Mouse (Mus musculus): Measurements from ENCODE around the gene Zfp57.
"Not testable (repeated sequence)": the region's sequence is repeated elsewhere in the genome, so short reads cannot be mapped to it uniquely, and the experiment has no call there.

Zfp57 gene

GRCm38 (mm10) chr17:36995448-36995847, 5.5 kb upstream of the Zfp57 start:
- no peak for DNase-seq (ENCODE audit: low spot score in 2 of 2)

- DNase-seq (ENCODE audit: low spot score in 2 of 2), result peak; percentile 19 to 76
Observed at GRCm38 (mm10) chr17:36997033-36997735, 3.8 kb upstream of the Zfp57 start.

GRCm38 (mm10) chr17:36998477-36998876, 2.5 kb upstream of the Zfp57 start:
- DNase-seq (ENCODE audit: low spot score in 2 of 2), result no peak

- no peak for DNase-seq (ENCODE audit: low spot score in 2 of 2)
Observed at GRCm38 (mm10) chr17:37002364-37003330, 1.7 kb downstream of the Zfp57 start.

GRCm38 (mm10) chr17:37003366-37003765, 2.4 kb downstream of the Zfp57 start:
- DNase-seq (ENCODE audit: low spot score in 2 of 2), result no peak

- DNase-seq (ENCODE audit: low spot score in 2 of 2), result no peak
Observed at GRCm38 (mm10) chr17:37008161-37008560, 7.2 kb downstream of the Zfp57 start.

GRCm38 (mm10) chr17:37009460-37010042, 8.6 kb downstream of the Zfp57 start:
- no peak for DNase-seq (ENCODE audit: low spot score in 2 of 2)

- no peak for DNase-seq (ENCODE audit: low spot score in 2 of 2)
Observed at GRCm38 (mm10) chr17:37011719-37012118, 10.8 kb downstream of the Zfp57 start.

- no peak for DNase-seq (ENCODE audit: low spot score in 2 of 2)
Observed at GRCm38 (mm10) chr17:37012141-37012540, 11.2 kb downstream of the Zfp57 start.

- DNase-seq (ENCODE audit: low spot score in 2 of 2), result no peak
Observed at GRCm38 (mm10) chr17:37016333-37016732, 15.4 kb downstream of the Zfp57 start.

- DNase-seq (ENCODE audit: low spot score in 2 of 2), result no peak
Observed at GRCm38 (mm10) chr17:37018328-37018727, 17.4 kb downstream of the Zfp57 start.

GRCm38 (mm10) chr17:37019242-37019641, 18.3 kb downstream of the Zfp57 start:
- DNase-seq (ENCODE audit: low spot score in 2 of 2), result not testable (repeated sequence)

- no peak for DNase-seq (ENCODE audit: low spot score in 2 of 2)
Observed at GRCm38 (mm10) chr17:37022628-37023576, 21.9 kb downstream of the Zfp57 start, which contains the start of gene Mog. Gene Mog (minus strand): TSS chr17:37023398.

- DNase-seq (ENCODE audit: low spot score in 2 of 2), result no peak
Observed at GRCm38 (mm10) chr17:37026425-37026824, 25.5 kb downstream of the Zfp57 start.

GRCm38 (mm10) chr17:37027486-37027885, 26.5 kb downstream of the Zfp57 start:
- DNase-seq (ENCODE audit: low spot score in 2 of 2), result no peak

- DNase-seq (ENCODE audit: low spot score in 2 of 2), result no peak
Observed at GRCm38 (mm10) chr17:37028212-37028611, 27.2 kb downstream of the Zfp57 start.

GRCm38 (mm10) chr17:37028683-37029120, 27.7 kb downstream of the Zfp57 start:
- peak; percentile 51 to 68 for DNase-seq (ENCODE audit: low spot score in 2 of 2)

- no peak for DNase-seq (ENCODE audit: low spot score in 2 of 2)
Observed at GRCm38 (mm10) chr17:37029162-37029561, 28.2 kb downstream of the Zfp57 start.

GRCm38 (mm10) chr17:37039127-37039894, 38.3 kb downstream of the Zfp57 start:
- DNase-seq (ENCODE audit: low spot score in 2 of 2), result no peak

- no peak for DNase-seq (ENCODE audit: low spot score in 2 of 2)
Observed at GRCm38 (mm10) chr17:37044651-37045244, 43.8 kb downstream of the Zfp57 start.

Measured in thymus, postnatal 10 days (tissue).